Mouse (Mus musculus): ENCODE results near the gene Bcl6b. TPM values are rescaled to one million over a fixed set of nuclear protein-coding genes. Genes with fewer than 3 reads are reported as not detected.

The Bcl6b gene
- total and polyA plus RNA-seq, 2 experiments from 2014 or later = 2.4 to 3.8 TPM

- no peak overlapping the region for H3K4me2 ChIP-seq (ENCODE audit: low read depth, low read length, poor library complexity, severe bottlenecking)
- H3K27ac ChIP-seq (ENCODE audit: low read depth, low read length) = no peak overlapping the region
- H3K9ac ChIP-seq (replicated peaks; ENCODE audit: low read length, poor library complexity, severe bottlenecking) = no peak overlapping the region
- H3K27me3 ChIP-seq (ENCODE audit: insufficient read depth, low read length) = peaks cover 10% of the 10 kb centered on the region; the same call in 1 of the 2 replicates
- 14% methylated on average over 9 of the region's 9 CpGs for WGBS
- peaks cover 8% of the 10 kb centered on the region for H3K4me1 ChIP-seq (ENCODE audit: insufficient read depth, low read length)
- ATAC-seq (ENCODE audit: low FRiP score) = no peak
- TF ChIP-seq CTCF (IDR thresholded peaks at IDR 0.05) = peak; percentile 88
- no peaks in the 10 kb centered on the region for H3K9me3 ChIP-seq (ENCODE audit: low read length)
- DNase-seq (ENCODE audit: low spot score) = peak; percentile 85
- no peak overlapping the region for H3K4me3 ChIP-seq (ENCODE audit: low read depth, low read length)
- 0 out of 2 replicates have a peak, but pooled peaks cover 8% of the 10 kb centered on the region for H3K36me3 ChIP-seq (ENCODE audit: insufficient read depth, low read length)
These were observed 16.7 kb downstream of the Bcl6b start for GRCm38 (mm10) chr11:70212896-70213295.

GRCm38 (mm10) chr11:70212423-70212822 lies 17.2 kb downstream of the Bcl6b start, which contains the start of gene Slc16a11:
TSS of gene Slc16a11 (plus strand) at chr11:70212752.
- Histone ChIP-seq H3K4me1 (ENCODE audit: insufficient read depth, low read length) (peaks cover 8% of the 10 kb centered on the region), H3K4me3 (ENCODE audit: low read depth, low read length) (peak within 1 kb of the TSS; percentile 43), H3K36me3 (ENCODE audit: insufficient read depth, low read length) (0 out of 2 replicates have a peak, but pooled peaks cover 4% of the 10 kb centered on the region), H3K9ac (replicated peaks; ENCODE audit: low read length, poor library complexity, severe bottlenecking) (peak within 1 kb of the TSS; percentile 63), H3K4me2 (ENCODE audit: low read depth, low read length, poor library complexity, severe bottlenecking) (peak within 1 kb of the TSS; percentile 87), H3K27ac (ENCODE audit: low read depth, low read length) (no peak within 1 kb of the TSS), H3K27me3 (ENCODE audit: insufficient read depth, low read length) (peaks cover 11% of the 10 kb centered on the region; the same call in 1 of the 2 replicates), H3K9me3 (ENCODE audit: low read length) (no peaks in the 10 kb centered on the region)
- ATAC-seq (ENCODE audit: low FRiP score) = no peak
- DNase-seq (ENCODE audit: low spot score) = no peak
- WGBS = 61% methylated on average over 6 of the region's 6 CpGs
- no peak for TF ChIP-seq CTCF (IDR thresholded peaks at IDR 0.05)

- ATAC-seq (ENCODE audit: low FRiP score) (no peak), DNase-seq (ENCODE audit: low spot score) (no peak)
- H3K27me3 ChIP-seq (ENCODE audit: insufficient read depth, low read length) = peaks cover 13% of the 10 kb centered on the region; the same call in 1 of the 2 replicates
- H3K27ac ChIP-seq (ENCODE audit: low read depth, low read length) = no peak overlapping the region
- TF ChIP-seq CTCF (IDR thresholded peaks at IDR 0.05) = no peak
- WGBS = 58% methylated on average over 6 of the region's 6 CpGs
- no peak overlapping the region for H3K4me2 ChIP-seq (ENCODE audit: low read depth, low read length, poor library complexity, severe bottlenecking)
- H3K9me3 ChIP-seq (ENCODE audit: low read length) = no peaks in the 10 kb centered on the region
- no peaks in the 10 kb centered on the region for H3K36me3 ChIP-seq (ENCODE audit: insufficient read depth, low read length)
- no peak overlapping the region for H3K4me3 ChIP-seq (ENCODE audit: low read depth, low read length)
- no peak overlapping the region for H3K9ac ChIP-seq (replicated peaks; ENCODE audit: low read length, poor library complexity, severe bottlenecking)
- peaks cover 8% of the 10 kb centered on the region for H3K4me1 ChIP-seq (ENCODE audit: insufficient read depth, low read length)
These were observed 17.6 kb downstream of the Bcl6b start for GRCm38 (mm10) chr11:70211972-70212371.

GRCm38 (mm10) chr11:70210681-70211080 lies 18.9 kb downstream of the Bcl6b start:
- no peak overlapping the region for H3K9ac ChIP-seq (replicated peaks; ENCODE audit: low read length, poor library complexity, severe bottlenecking)
- ATAC-seq (ENCODE audit: low FRiP score) (no peak), DNase-seq (ENCODE audit: low spot score) (no peak)
- no peaks in the 10 kb centered on the region for H3K36me3 ChIP-seq (ENCODE audit: insufficient read depth, low read length)
- 94% methylated on average over 2 of the region's 2 CpGs for WGBS
- no peak overlapping the region for H3K4me2 ChIP-seq (ENCODE audit: low read depth, low read length, poor library complexity, severe bottlenecking)
- no peaks in the 10 kb centered on the region for H3K9me3 ChIP-seq (ENCODE audit: low read length)
- no peak for TF ChIP-seq CTCF (IDR thresholded peaks at IDR 0.05)
- peaks cover 8% of the 10 kb centered on the region for H3K4me1 ChIP-seq (ENCODE audit: insufficient read depth, low read length)
- no peak overlapping the region for H3K4me3 ChIP-seq (ENCODE audit: low read depth, low read length)
- H3K27ac ChIP-seq (ENCODE audit: low read depth, low read length) = no peak overlapping the region
- peaks cover 5% of the 10 kb centered on the region; the same call in 1 of the 2 replicates for H3K27me3 ChIP-seq (ENCODE audit: insufficient read depth, low read length)

GRCm38 (mm10) chr11:70208778-70209388 lies 20.7 kb downstream of the Bcl6b start:
- Histone ChIP-seq H3K9ac (replicated peaks; ENCODE audit: low read length, poor library complexity, severe bottlenecking) (no peak overlapping the region), H3K9me3 (ENCODE audit: low read length) (no peaks in the 10 kb centered on the region), H3K36me3 (ENCODE audit: insufficient read depth, low read length) (no peaks in the 10 kb centered on the region), H3K27ac (ENCODE audit: low read depth, low read length) (no peak overlapping the region), H3K27me3 (ENCODE audit: insufficient read depth, low read length) (peaks cover 3% of the 10 kb centered on the region; the same call in 1 of the 2 replicates), H3K4me3 (ENCODE audit: low read depth, low read length) (no peak overlapping the region), H3K4me2 (ENCODE audit: low read depth, low read length, poor library complexity, severe bottlenecking) (no peak overlapping the region), H3K4me1 (ENCODE audit: insufficient read depth, low read length) (peaks cover 1% of the 10 kb centered on the region; the same call in 1 of the 2 replicates)
- TF ChIP-seq CTCF (IDR thresholded peaks at IDR 0.05) = no peak
- WGBS = 83% methylated on average over 5 of the region's 5 CpGs
- ATAC-seq (ENCODE audit: low FRiP score) (no peak), DNase-seq (ENCODE audit: low spot score) (no peak)

- ATAC-seq (ENCODE audit: low FRiP score) (no peak), DNase-seq (ENCODE audit: low spot score) (no peak)
- H3K9me3 ChIP-seq (ENCODE audit: low read length) = no peaks in the 10 kb centered on the region
- no peak for TF ChIP-seq CTCF (IDR thresholded peaks at IDR 0.05)
- H3K27ac ChIP-seq (ENCODE audit: low read depth, low read length) = no peak overlapping the region
- H3K9ac ChIP-seq (replicated peaks; ENCODE audit: low read length, poor library complexity, severe bottlenecking) = no peak overlapping the region
- no peak overlapping the region for H3K4me2 ChIP-seq (ENCODE audit: low read depth, low read length, poor library complexity, severe bottlenecking)
- H3K27me3 ChIP-seq (ENCODE audit: insufficient read depth, low read length) = peaks cover 3% of the 10 kb centered on the region; the same call in 1 of the 2 replicates
- H3K4me3 ChIP-seq (ENCODE audit: low read depth, low read length) = no peak overlapping the region
- H3K36me3 ChIP-seq (ENCODE audit: insufficient read depth, low read length) = no peaks in the 10 kb centered on the region
- 88% methylated on average over 7 of the region's 7 CpGs for WGBS
- H3K4me1 ChIP-seq (ENCODE audit: insufficient read depth, low read length) = no peaks in the 10 kb centered on the region
These were observed 22.3 kb downstream of the Bcl6b start for GRCm38 (mm10) chr11:70207283-70207682.

All from midbrain, postnatal 0 days (tissue).